In genomic region chr4:109665982-109666460, GRCm38 (mm10) we compare ENCODE assay signal across 8 mouse cellular contexts. TPM values are rescaled to one million over a fixed set of nuclear protein-coding genes. Genes with fewer than 3 reads are reported as not detected.
DNase-seq lines count a peak whose midpoint lies in the region; ATAC-seq and TF ChIP-seq lines count a peak whose summit lies in the region.

No protein-coding gene starts in this region.

- H3K4me1 ChIP-seq in hindbrain, embryonic 12.5 days = peaks cover 20% of the 10 kb centered on the region

- peak overlapping the region; percentile 72 for H3K9ac ChIP-seq in hindbrain, embryonic 12.5 days

- peak overlapping the region; percentile 57 for H3K4me3 ChIP-seq in hindbrain, embryonic 12.5 days
- peak overlapping the region; percentile 76 for H3K4me3 ChIP-seq in left cerebral cortex, adult 2 months

- H3K27me3 ChIP-seq in hindbrain, embryonic 12.5 days = peaks cover 46% of the 10 kb centered on the region

- no peaks in the 10 kb centered on the region for H3K9me3 ChIP-seq in hindbrain, embryonic 12.5 days (replicated peaks)

- ATAC-seq in hindbrain, embryonic 12.5 days (ENCODE audit: low FRiP score) = peak; percentile 57

- WGBS in hindbrain, embryonic 12.5 days = under 1% methylated on average over 42 of the region's 49 CpGs

- TF ChIP-seq CTCF in left cerebral cortex, adult 2 months (IDR thresholded peaks at IDR 0.05) = no peak

- peak overlapping the region; percentile 90 for H3K4me2 ChIP-seq in hindbrain, embryonic 12.5 days (replicated peaks)

- no peak overlapping the region for H3K27ac ChIP-seq in hindbrain, embryonic 12.5 days
- peak overlapping the region; percentile 59 for H3K27ac ChIP-seq in left cerebral cortex, adult 2 months

- H3K36me3 ChIP-seq in hindbrain, embryonic 12.5 days = no peaks in the 10 kb centered on the region

- intact Hi-C loops in left cerebral cortex, adult 2 months (cut with DNase I) = loop anchor here (2.0 kb wide), 1 partner anchor 315 kb away; no protein-coding TSS in a partner anchor

- DNase-seq in retina, embryonic 14.5 days (ENCODE audit: low spot score) = peak; percentile 65
- DNase-seq in retina, postnatal 1 day = no peak
- peak; percentile 81 for DNase-seq in cerebellum, adult 9-11 months
- DNase-seq in frontal cortex, postnatal 25 days (ENCODE audit: low spot score in 2 of 2) = peak; percentile 10 to 22
- DNase-seq in left cerebral cortex, adult 2 months (ENCODE audit: extremely low spot score in 1 of 2, low spot score in 2 of 2) = peak; percentile 33 to 37
- DNase-seq in lung, postnatal 4 days = peak; percentile 67 to 71
- DNase-seq in right cerebral cortex, postnatal 14 days = peak; percentile 30

RNA-seq across cellular contexts. Expression of gene Cdkn2c, which starts 1.0 kb away (rescaled TPM):
- 7.3 and 8.8 TPM in 2 replicates for polyA plus RNA-seq in hindbrain, embryonic 12.5 days (2016; fragmentation: Nextera tagmentation; extraction: Ambion mirVana)
- total RNA-seq in left cerebral cortex, adult 2 months (2021) = 1 to 10 TPM; 3.4 to 4.5 TPM

RNA-seq across cellular contexts. Expression of gene Faf1, which starts 10.4 kb away (rescaled TPM):
- 45.5 and 47.0 TPM in 2 replicates for polyA plus RNA-seq in hindbrain, embryonic 12.5 days (2016; fragmentation: Nextera tagmentation; extraction: Ambion mirVana)
- 10 to 100 TPM; 24.0 to 24.3 TPM for total RNA-seq in left cerebral cortex, adult 2 months (2021)
